Mouse (Mus musculus) adrenal gland, postnatal 25 days (tissue): ENCODE results near the gene Lin37. TPM values are rescaled to one million over a fixed set of nuclear protein-coding genes. Genes with fewer than 3 reads are reported as not detected.

ENCODE experiments used
- microRNA-seq, 2 experiments: library from miRNA; unstranded; fragments of <30 nt; microRNA quantifications; one replicate each; pipeline ENCODE4 v1.2.0; 2021
- total RNA-seq: library from RNA; stranded (reverse); gene quantifications from 2 replicates; pipeline ENCODE4 v1.2.3, GENCODE M21; 2021

Gene Lin37
- total RNA-seq, 1 experiment from 2014 or later, result 56.9 TPM

Small RNA genes within 50 kb of the gene (microRNA-seq; reads per million reads assigned to microRNA genes)
- 1.4 to 1.7 reads per million in 2 experiments for gene Gm38670
- gene Mir3569, result 0 to 0.34 reads per million in 2 experiments

Other genes starting within 250 kb of the Lin37 start
- gene Syne4, start 245.0 kb downstream of the Lin37 start, total RNA-seq, result 29.0 and 41.3 TPM in 2 replicates
- gene E130208F15Rik, start 238.1 kb downstream of the Lin37 start, total RNA-seq, result 1.5 and 2.0 TPM in 2 replicates
- gene Sdhaf1, start 235.9 kb downstream of the Lin37 start, total RNA-seq, result 13.1 and 14.1 TPM in 2 replicates
- 16.6 and 19.4 TPM in 2 replicates for gene Lrfn3, start 197.1 kb downstream of the Lin37 start, total RNA-seq
- 14.9 and 15.0 TPM in 2 replicates for gene Tyrobp, start 146.1 kb downstream of the Lin37 start, total RNA-seq
- 2.6 TPM in 1 of 2 replicates, not detected in the other for gene Hcst, start 140.0 kb downstream of the Lin37 start, total RNA-seq
- gene Nfkbid, start 138.1 kb downstream of the Lin37 start, total RNA-seq, result 1.2 and 2.1 TPM in 2 replicates
- gene Aplp1, start 114.3 kb downstream of the Lin37 start, total RNA-seq, result 19.6 and 29.9 TPM in 2 replicates
- not detected in 2 replicates for gene Kirrel2, start 102.1 kb downstream of the Lin37 start, total RNA-seq
- not detected in 2 replicates for gene Nphs1, start 101.5 kb downstream of the Lin37 start, total RNA-seq
- gene Prodh2, start 66.2 kb downstream of the Lin37 start, total RNA-seq, result 1.6 TPM in 1 of 2 replicates, not detected in the other
- 5.6 and 7.4 TPM in 2 replicates for gene Arhgap33, start 24.8 kb downstream of the Lin37 start, total RNA-seq
- gene Hspb6, start 7.7 kb downstream of the Lin37 start, total RNA-seq, result 30.2 and 33.5 TPM in 2 replicates
- gene Proser3, start 7.5 kb downstream of the Lin37 start, total RNA-seq, result 14.8 TPM in 2 replicates
- 71.9 and 81.8 TPM in 2 replicates for gene U2af1l4, start 3.5 kb upstream of the Lin37 start, total RNA-seq
- 6.3 and 8.0 TPM in 2 replicates for gene Gm49396, start 3.5 kb upstream of the Lin37 start, total RNA-seq
- 148 and 160 TPM in 2 replicates for gene Psenen, start 3.8 kb upstream of the Lin37 start, total RNA-seq
- 4.4 and 6.7 TPM in 2 replicates for gene Igflr1, start 5.6 kb upstream of the Lin37 start, total RNA-seq
- 60.7 and 73.7 TPM in 2 replicates for gene Kmt2b, start 28.9 kb upstream of the Lin37 start, total RNA-seq
- gene Zbtb32, start 39.1 kb upstream of the Lin37 start, total RNA-seq, result 0.33 and 0.71 TPM in 2 replicates
- 0.36 TPM in 1 of 2 replicates, not detected in the other for gene Upk1a, start 53.0 kb upstream of the Lin37 start, total RNA-seq
- 1,003 and 1,219 TPM in 2 replicates for gene Cox6b1, start 66.3 kb upstream of the Lin37 start, total RNA-seq
- not detected in 2 replicates for gene Etv2, start 76.0 kb upstream of the Lin37 start, total RNA-seq
- 78.4 and 87.5 TPM in 2 replicates for gene Rbm42, start 90.5 kb upstream of the Lin37 start, total RNA-seq
- 12.6 and 13.5 TPM in 2 replicates for gene Haus5, start 105.2 kb upstream of the Lin37 start, total RNA-seq
- gene Pmis2, start 111.8 kb upstream of the Lin37 start, total RNA-seq, result not detected in 2 replicates
- 5.5 and 11.1 TPM in 2 replicates for gene 2200002J24Rik, start 139.1 kb upstream of the Lin37 start, total RNA-seq
- 3.6 and 3.8 TPM in 2 replicates for gene Atp4a, start 152.4 kb upstream of the Lin37 start, total RNA-seq
- gene Tmem147, start 169.7 kb upstream of the Lin37 start, total RNA-seq, result 209 TPM in 2 replicates
- gene Gapdhs, start 183.8 kb upstream of the Lin37 start, total RNA-seq, result not detected in 2 replicates
- gene Sbsn, start 191.6 kb upstream of the Lin37 start, total RNA-seq, result 310 and 338 TPM in 2 replicates
- 1.4 and 2.6 TPM in 2 replicates for gene Dmkn, start 203.9 kb upstream of the Lin37 start, total RNA-seq
- gene Krtdap, start 228.1 kb upstream of the Lin37 start, total RNA-seq, result not detected in 2 replicates